Mouse (Mus musculus): ENCODE data around the gene Cphx3.
"Not testable (repeated sequence)": the region's sequence is repeated elsewhere in the genome, so short reads cannot be mapped to it uniquely, and the experiment has no call there.

The Cphx3 gene

GRCm38 (mm10) chr14:26175028-26175427, 92.9 kb downstream of the Cphx3 start:
- not testable (repeated sequence) for DNase-seq

- DNase-seq = not testable (repeated sequence)
Measured at GRCm38 (mm10) chr14:26181660-26182059, 99.6 kb downstream of the Cphx3 start.

GRCm38 (mm10) chr14:26182380-26182779, 100.3 kb downstream of the Cphx3 start, which contains the start of gene Plac9b:
Gene Plac9b (minus strand): TSS chr14:26182480.
- not testable (repeated sequence) for DNase-seq

GRCm38 (mm10) chr14:26186638-26187037, 104.5 kb downstream of the Cphx3 start:
- not testable (repeated sequence) for DNase-seq

- DNase-seq = not testable (repeated sequence)
Measured at GRCm38 (mm10) chr14:26188361-26188760, 106.3 kb downstream of the Cphx3 start.

GRCm38 (mm10) chr14:26197851-26198250, 115.8 kb downstream of the Cphx3 start:
- not testable (repeated sequence) for DNase-seq

GRCm38 (mm10) chr14:26206197-26206925, 124.3 kb downstream of the Cphx3 start:
- DNase-seq = not testable (repeated sequence)

GRCm38 (mm10) chr14:26206926-26207247, 124.8 kb downstream of the Cphx3 start, which contains the start of gene Tmem254b:
Gene Tmem254b (minus strand): TSS chr14:26207041.
- not testable (repeated sequence) for DNase-seq

GRCm38 (mm10) chr14:26216233-26217000, 134.3 kb downstream of the Cphx3 start:
- DNase-seq = not testable (repeated sequence)

GRCm38 (mm10) chr14:26237183-26237582, 155.1 kb downstream of the Cphx3 start:
- DNase-seq = not testable (repeated sequence)

- not testable (repeated sequence) for DNase-seq
Measured at GRCm38 (mm10) chr14:26257756-26258617, 175.9 kb downstream of the Cphx3 start, which contains the start of gene Duxbl3. Gene Duxbl3 (plus strand): TSS chr14:26257962.

GRCm38 (mm10) chr14:26258729-26259128, 176.6 kb downstream of the Cphx3 start:
- not testable (repeated sequence) for DNase-seq
